ENCODE assay signal across 9 mouse cellular contexts in genomic region chrX:13231243-13231642, GRCm38 (mm10). TPM values are rescaled to one million over a fixed set of nuclear protein-coding genes. Genes with fewer than 3 reads are reported as not detected.
DNase-seq lines count a peak whose midpoint lies in the region; ATAC-seq lines count a peak whose summit lies in the region.
"Had no signal": no experiment of that assay in that cellular context is flagged by ENCODE, and none has a peak within 500 bp of the region (broad histone marks: within the 10 kb centered on the region; RNA-seq: fewer than 3 reads in every experiment).

No protein-coding gene starts in this region.

- no peak for DNase-seq in heart, embryonic 10.5 days (ENCODE audit: low spot score)
- no peak for DNase-seq in heart, adult 9 months (ENCODE audit: low spot score in 2 of 2)
- peak; percentile 2 for DNase-seq in embryonic facial prominence, embryonic 11.5 days (ENCODE audit: low spot score)
- peak; percentile 33 for DNase-seq in midbrain, embryonic 14.5 days
- no peak for DNase-seq in frontal cortex, postnatal 14 days (ENCODE audit: low spot score in 2 of 2)
- DNase-seq in c-Kit-positive CD71-positive TER-119-positive erythroid progenitor cells, embryonic 14.5 days (ENCODE audit: low spot score) = no peak
- no peak for DNase-seq in adrenal gland, postnatal 36 days

- peaks cover 33% of the 10 kb centered on the region; the same call in 1 of the 2 replicates for H3K27me3 ChIP-seq in heart, embryonic 10.5 days (ENCODE audit: insufficient read depth, poor library complexity, severe bottlenecking)
- no peaks in the 10 kb centered on the region for H3K27me3 ChIP-seq in embryonic facial prominence, embryonic 11.5 days (ENCODE audit: control insufficient read depth, insufficient read depth, low read length)
- 0 out of 2 replicates have a peak, but pooled peaks cover 2% of the 10 kb centered on the region for H3K27me3 ChIP-seq in hindbrain, embryonic 15.5 days
- no peaks in the 10 kb centered on the region for H3K27me3 ChIP-seq in midbrain, embryonic 14.5 days (ENCODE audit: control insufficient read depth, insufficient read depth, low read length)
- H3K27me3 ChIP-seq: CH12.LX had no signal

- H3K4me1 ChIP-seq in heart, embryonic 10.5 days = 0 out of 2 replicates have a peak, but pooled peaks cover 3% of the 10 kb centered on the region
- H3K4me1 ChIP-seq in embryonic facial prominence, embryonic 11.5 days (ENCODE audit: control insufficient read depth, insufficient read depth, low read length) = no peaks in the 10 kb centered on the region
- H3K4me1 ChIP-seq in hindbrain, embryonic 15.5 days (replicated peaks) = peaks cover 4% of the 10 kb centered on the region; the same call in 1 of the 2 replicates
- H3K4me1 ChIP-seq in midbrain, embryonic 14.5 days (ENCODE audit: control insufficient read depth, insufficient read depth, low read length) = peaks cover 2% of the 10 kb centered on the region; the same call in 1 of the 2 replicates

- WGBS in heart, embryonic 10.5 days = 43% methylated on average over 9 of the region's 9 CpGs
- 41% methylated on average over 9 of the region's 9 CpGs for WGBS in embryonic facial prominence, embryonic 11.5 days
- WGBS in hindbrain, embryonic 15.5 days = 33% methylated on average over 9 of the region's 9 CpGs
- WGBS in midbrain, embryonic 14.5 days = 29% methylated on average over 9 of the region's 9 CpGs

- H3K27ac ChIP-seq in heart, embryonic 10.5 days = peak overlapping the region; percentile 82
- H3K27ac ChIP-seq in embryonic facial prominence, embryonic 11.5 days (replicated peaks; ENCODE audit: low read depth, low read length) = peak overlapping the region; percentile 35; the same call in 1 of the 2 replicates
- peak overlapping the region; percentile 90 for H3K27ac ChIP-seq in hindbrain, embryonic 15.5 days (replicated peaks)
- H3K27ac ChIP-seq in midbrain, embryonic 14.5 days (replicated peaks; ENCODE audit: low read depth, low read length) = peak overlapping the region; percentile 80

- H3K9me3 ChIP-seq in heart, embryonic 10.5 days = no peaks in the 10 kb centered on the region
- H3K9me3 ChIP-seq in embryonic facial prominence, embryonic 11.5 days (replicated peaks; ENCODE audit: control insufficient read depth, low read length) = no peaks in the 10 kb centered on the region
- H3K9me3 ChIP-seq in hindbrain, embryonic 15.5 days = no peaks in the 10 kb centered on the region
- no peaks in the 10 kb centered on the region for H3K9me3 ChIP-seq in midbrain, embryonic 14.5 days (ENCODE audit: control insufficient read depth, low read length)

- ATAC-seq in embryonic facial prominence, embryonic 11.5 days (replicated peaks; ENCODE audit: insufficient number of reproducible peaks, low FRiP score, low TSS enrichment, low read depth) = no peak; the same call in 1 of the 2 replicates
- no peak for ATAC-seq in hindbrain, embryonic 15.5 days (ENCODE audit: low FRiP score, low read depth)
- ATAC-seq in midbrain, embryonic 14.5 days (ENCODE audit: low FRiP score, low TSS enrichment) = peak; percentile 8; the same call in 1 of the 2 replicates

- no peaks in the 10 kb centered on the region for H3K36me3 ChIP-seq in heart, embryonic 10.5 days
- H3K36me3 ChIP-seq in embryonic facial prominence, embryonic 11.5 days (replicated peaks; ENCODE audit: control insufficient read depth, insufficient read depth, low read depth, low read length) = no peaks in the 10 kb centered on the region
- no peaks in the 10 kb centered on the region for H3K36me3 ChIP-seq in hindbrain, embryonic 15.5 days
- H3K36me3 ChIP-seq in midbrain, embryonic 14.5 days (ENCODE audit: control insufficient read depth, insufficient read depth, low read length) = no peaks in the 10 kb centered on the region

- H3K9ac ChIP-seq in embryonic facial prominence, embryonic 11.5 days (replicated peaks; ENCODE audit: low read length) = peak overlapping the region; percentile 29
- peak overlapping the region; percentile 44; the same call in 1 of the 2 replicates for H3K9ac ChIP-seq in hindbrain, embryonic 15.5 days
- peak overlapping the region; percentile 24; the same call in 1 of the 2 replicates for H3K9ac ChIP-seq in midbrain, embryonic 14.5 days (replicated peaks; ENCODE audit: low read length)

- H3K4me3 ChIP-seq in heart, embryonic 10.5 days = peak overlapping the region; percentile 52; the same call in 1 of the 2 replicates
- no peak overlapping the region for H3K4me3 ChIP-seq in embryonic facial prominence, embryonic 11.5 days (ENCODE audit: low read depth, low read length)
- H3K4me3 ChIP-seq in hindbrain, embryonic 15.5 days = peak overlapping the region; percentile 23; the same call in 1 of the 2 replicates
- no peak overlapping the region for H3K4me3 ChIP-seq in midbrain, embryonic 14.5 days (replicated peaks; ENCODE audit: low read depth, low read length)

- H3K4me2 ChIP-seq in embryonic facial prominence, embryonic 11.5 days (ENCODE audit: low read depth, low read length) = no peak overlapping the region; the same call in 1 of the 2 replicates
- H3K4me2 ChIP-seq in hindbrain, embryonic 15.5 days = peak overlapping the region; percentile 47
- peak overlapping the region; percentile 53 for H3K4me2 ChIP-seq in midbrain, embryonic 14.5 days (ENCODE audit: low read length)

RNA-seq across cellular contexts. Expression of gene Ddx3x, which starts 49.5 kb away (rescaled TPM):
- polyA plus RNA-seq in heart, embryonic 10.5 days (2016; fragmentation: Nextera tagmentation; extraction: Ambion mirVana) = 101 and 118 TPM in 2 replicates
- polyA plus RNA-seq in embryonic facial prominence, embryonic 11.5 days (2014; fragmentation: Nextera tagmentation; extraction: Ambion mirVana) = 196 and 219 TPM in 2 replicates
- 95.5 and 96.6 TPM in 2 replicates for polyA plus RNA-seq in hindbrain, embryonic 15.5 days (2015; fragmentation: Nextera tagmentation; extraction: Ambion mirVana)
- polyA plus RNA-seq in midbrain, embryonic 14.5 days (2014; fragmentation: Nextera tagmentation; extraction: Ambion mirVana) = 116 and 142 TPM in 2 replicates
- 100 to 1,000 TPM; 362 to 459 TPM for total RNA-seq in adrenal gland, postnatal 36 days (2021)

Comparison
In these comparisons a context has a peak if more than half of its experiments do, and no peak if none do; other contexts are left out.
1. DNase-seq: peak in embryonic facial prominence, embryonic 11.5 days (single experiment) and midbrain, embryonic 14.5 days (single experiment); none in heart, embryonic 10.5 days (single experiment), heart, adult 9 months (0 of 2), frontal cortex, postnatal 14 days (0 of 2), c-Kit-positive CD71-positive TER-119-positive erythroid progenitor cells, embryonic 14.5 days (single experiment) and adrenal gland, postnatal 36 days (0 of 2).
2. H3K27ac ChIP-seq: peak in every context shown above with its lines; median percentile 90 in hindbrain, embryonic 15.5 days; 82 in heart, embryonic 10.5 days; 80 in midbrain, embryonic 14.5 days; 35 in embryonic facial prominence, embryonic 11.5 days.
3. H3K4me3 ChIP-seq: peak in heart, embryonic 10.5 days (single experiment) and hindbrain, embryonic 15.5 days (single experiment); none in embryonic facial prominence, embryonic 11.5 days (single experiment) and midbrain, embryonic 14.5 days (single experiment).
4. Peak in every context shown above with its lines, with median percentiles within 50 percentile points of each other: H3K9ac ChIP-seq.